Mouse (Mus musculus) forebrain, embryonic 10.5 days (tissue): ENCODE results near the gene Thsd4. TPM values are rescaled to one million over a fixed set of nuclear protein-coding genes. Genes with fewer than 3 reads are reported as not detected.

Experiments used
- DNase-seq: peaks from one replicate; pipeline ENCODE4 v3.0.0-alpha.2; 2017; ENCODE audit warnings: low spot score; ENCODE audit errors: extremely low spot score
- H3K27ac ChIP-seq: fragments of 300-500 bp; sonication (generic); 2 replicates; pipeline ENCODE4 v1.5.1; 2016; ENCODE audit warnings: mild to moderate bottlenecking
- H3K27me3 ChIP-seq: fragments of 300-500 bp; sonication (generic); 2 replicates; pipeline ENCODE4 v1.6.1; 2016; ENCODE audit warnings: mild to moderate bottlenecking; ENCODE audit not compliant: poor library complexity, severe bottlenecking
- H3K36me3 ChIP-seq: fragments of 300-500 bp; sonication (generic); replicated peaks from 2 replicates; pipeline ENCODE4 v1.6.1; 2016; ENCODE audit warnings: mild to moderate bottlenecking, moderate library complexity
- H3K4me1 ChIP-seq: fragments of 300-500 bp; sonication (generic); 2 replicates; pipeline ENCODE4 v1.6.1; 2016
- H3K4me3 ChIP-seq: fragments of 300-500 bp; sonication (generic); 2 replicates; pipeline ENCODE4 v1.5.1; 2016; ENCODE audit warnings: mild to moderate bottlenecking, moderate library complexity
- H3K9me3 ChIP-seq: fragments of 300-500 bp; sonication (generic); 2 replicates; pipeline ENCODE4 v1.6.1; 2016; ENCODE audit warnings: mild to moderate bottlenecking, moderate library complexity
- WGBS: fragments of 180-500 bp; shearing (Covaris S2); methylation state at CpG from one replicate; pipeline ENCODE4 v1.1.7; 2016; 5-methylcytosine and 5-hydroxymethylcytosine counted together
- polyA plus RNA-seq: library from polyadenylated mRNA; unstranded; fragments of >200 nt; fragmentation: Nextera tagmentation; extraction: Ambion mirVana; gene quantifications from 2 replicates; pipeline ENCODE4 v1.2.1, GENCODE M21; 2016

Thsd4 gene
- polyA plus RNA-seq, 1 experiment from 2014 or later: 3.8 TPM

GRCm38 (mm10) chr9:59930248-59930647 is 591.6 kb downstream of the Thsd4 start:
- 0 out of 2 replicates have a peak, but pooled peaks cover 2% of the 10 kb centered on the region for H3K9me3 ChIP-seq
- no peak overlapping the region for H3K4me3 ChIP-seq
- no peaks in the 10 kb centered on the region for H3K27me3 ChIP-seq
- peaks cover 5% of the 10 kb centered on the region; the same call in 1 of the 2 replicates for H3K36me3 ChIP-seq
- DNase-seq: no peak
- H3K27ac ChIP-seq: no peak overlapping the region
- H3K4me1 ChIP-seq: no peaks in the 10 kb centered on the region
- WGBS: 84% methylated on average over 3 of the region's 3 CpGs

Other genes with a start within 250 kb of the Thsd4 start
- 29.7 and 31.7 TPM in 2 replicates for gene Lrrc49, start 166.1 kb upstream of the Thsd4 start, polyA plus RNA-seq
- gene Larp6, start 190.9 kb upstream of the Thsd4 start, polyA plus RNA-seq: 0.74 and 0.82 TPM in 2 replicates